Mouse (Mus musculus): ENCODE data around the gene Slc35f4. TPM values are rescaled to one million over a fixed set of nuclear protein-coding genes. Genes with fewer than 3 reads are reported as not detected.

The Slc35f4 gene
- polyA plus RNA-seq, 1 experiment from 2014 or later, result not detected

GRCm38 (mm10) chr14:49461761-49462160 lies 64.1 kb downstream of the Slc35f4 start:
- Histone ChIP-seq H3K4me2 (no peak overlapping the region), H3K4me1 (replicated peaks) (no peaks in the 10 kb centered on the region), H3K4me3 (replicated peaks) (no peak overlapping the region), H3K9ac (no peak overlapping the region), H3K36me3 (no peaks in the 10 kb centered on the region), H3K27me3 (no peaks in the 10 kb centered on the region), H3K27ac (no peak overlapping the region), H3K9me3 (replicated peaks) (no peaks in the 10 kb centered on the region)
- DNase-seq (no peak), ATAC-seq (ENCODE audit: low read depth) (no peak)
- 29% methylated on average over 2 of the region's 2 CpGs for WGBS (ENCODE audit: insufficient replicate concordance)

- Histone ChIP-seq H3K4me2 (no peak overlapping the region), H3K9ac (no peak overlapping the region), H3K27ac (no peak overlapping the region), H3K4me1 (replicated peaks) (no peaks in the 10 kb centered on the region), H3K9me3 (replicated peaks) (no peaks in the 10 kb centered on the region), H3K4me3 (replicated peaks) (no peak overlapping the region), H3K36me3 (no peaks in the 10 kb centered on the region), H3K27me3 (no peaks in the 10 kb centered on the region)
- DNase-seq (no peak), ATAC-seq (ENCODE audit: low read depth) (no peak)
- WGBS (ENCODE audit: insufficient replicate concordance), result 46% methylated on average over 3 of the region's 3 CpGs
Observed at GRCm38 (mm10) chr14:49460799-49461198, 65.0 kb downstream of the Slc35f4 start.

- ATAC-seq (ENCODE audit: low read depth), result no peak
- whole genome bisulfite sequencing (ENCODE audit: insufficient replicate concordance), result 70% methylated on average over 6 of the region's 6 CpGs
- Histone ChIP-seq H3K4me2 (no peak overlapping the region), H3K27me3 (no peaks in the 10 kb centered on the region), H3K36me3 (no peaks in the 10 kb centered on the region), H3K27ac (no peak overlapping the region), H3K9me3 (replicated peaks) (no peaks in the 10 kb centered on the region), H3K4me1 (replicated peaks) (no peaks in the 10 kb centered on the region), H3K4me3 (replicated peaks) (no peak overlapping the region), H3K9ac (no peak overlapping the region)
- DNase-seq, result no peak
Observed at GRCm38 (mm10) chr14:49454283-49454914, 71.4 kb downstream of the Slc35f4 start.

GRCm38 (mm10) chr14:49453782-49454181 lies 72.1 kb downstream of the Slc35f4 start:
- no peak overlapping the region for H3K27ac ChIP-seq
- H3K4me2 ChIP-seq, result no peak overlapping the region
- DNase-seq, result no peak
- WGBS (ENCODE audit: insufficient replicate concordance), result 45% methylated on average over 3 of the region's 3 CpGs
- no peak for ATAC-seq (ENCODE audit: low read depth)
- no peak overlapping the region for H3K4me3 ChIP-seq (replicated peaks)
- no peaks in the 10 kb centered on the region for H3K9me3 ChIP-seq (replicated peaks)
- no peak overlapping the region for H3K9ac ChIP-seq
- H3K36me3 ChIP-seq, result no peaks in the 10 kb centered on the region
- no peaks in the 10 kb centered on the region for H3K4me1 ChIP-seq (replicated peaks)
- no peaks in the 10 kb centered on the region for H3K27me3 ChIP-seq

- Histone ChIP-seq H3K4me2 (no peak overlapping the region), H3K4me3 (replicated peaks) (no peak overlapping the region), H3K36me3 (no peaks in the 10 kb centered on the region), H3K27ac (no peak overlapping the region), H3K9me3 (replicated peaks) (no peaks in the 10 kb centered on the region), H3K4me1 (replicated peaks) (no peaks in the 10 kb centered on the region), H3K9ac (no peak overlapping the region), H3K27me3 (no peaks in the 10 kb centered on the region)
- 37% methylated on average over 7 of the region's 7 CpGs for WGBS (ENCODE audit: insufficient replicate concordance)
- no peak for ATAC-seq (ENCODE audit: low read depth)
- no peak for DNase-seq
Observed at GRCm38 (mm10) chr14:49447669-49448068, 78.2 kb downstream of the Slc35f4 start.

GRCm38 (mm10) chr14:49446461-49446860 lies 79.4 kb downstream of the Slc35f4 start:
- ATAC-seq (ENCODE audit: low read depth), result no peak
- WGBS (ENCODE audit: insufficient replicate concordance), result 38% methylated on average over 7 of the region's 7 CpGs

GRCm38 (mm10) chr14:49436811-49437210 lies 89.0 kb downstream of the Slc35f4 start:
- Histone ChIP-seq H3K4me1 (replicated peaks) (no peaks in the 10 kb centered on the region), H3K4me3 (replicated peaks) (no peak overlapping the region), H3K9me3 (replicated peaks) (no peaks in the 10 kb centered on the region), H3K36me3 (no peaks in the 10 kb centered on the region), H3K4me2 (no peak overlapping the region), H3K27ac (no peak overlapping the region), H3K9ac (no peak overlapping the region), H3K27me3 (no peaks in the 10 kb centered on the region)
- DNase-seq (no peak), ATAC-seq (ENCODE audit: low read depth) (no peak)
- WGBS (ENCODE audit: insufficient replicate concordance), result 61% methylated on average over 3 of the region's 3 CpGs

More at GRCm38 (mm10) chr14:49446461-49446860, 79.4 kb downstream of the Slc35f4 start:
- Histone ChIP-seq H3K4me1 (replicated peaks) (no peaks in the 10 kb centered on the region), H3K27me3 (no peaks in the 10 kb centered on the region), H3K9me3 (replicated peaks) (no peaks in the 10 kb centered on the region), H3K9ac (no peak overlapping the region), H3K36me3 (no peaks in the 10 kb centered on the region), H3K4me3 (replicated peaks) (no peak overlapping the region), H3K27ac (no peak overlapping the region), H3K4me2 (no peak overlapping the region)
- DNase-seq, result no peak

GRCm38 (mm10) chr14:49431821-49432220 lies 94.0 kb downstream of the Slc35f4 start:
- Histone ChIP-seq H3K27me3 (no peaks in the 10 kb centered on the region), H3K9ac (no peak overlapping the region), H3K4me1 (replicated peaks) (no peaks in the 10 kb centered on the region), H3K27ac (no peak overlapping the region), H3K36me3 (no peaks in the 10 kb centered on the region), H3K9me3 (replicated peaks) (no peaks in the 10 kb centered on the region), H3K4me3 (replicated peaks) (no peak overlapping the region), H3K4me2 (no peak overlapping the region)
- DNase-seq (no peak), ATAC-seq (ENCODE audit: low read depth) (no peak)
- 65% methylated on average over 5 of the region's 5 CpGs for WGBS (ENCODE audit: insufficient replicate concordance)

GRCm38 (mm10) chr14:49392482-49392881 lies 133.4 kb downstream of the Slc35f4 start:
- no peaks in the 10 kb centered on the region for H3K27me3 ChIP-seq
- H3K4me3 ChIP-seq (replicated peaks), result no peak overlapping the region
- H3K36me3 ChIP-seq, result no peaks in the 10 kb centered on the region
- WGBS (ENCODE audit: insufficient replicate concordance), result 21% methylated on average over 1 of the region's 1 CpGs
- H3K4me1 ChIP-seq (replicated peaks), result no peaks in the 10 kb centered on the region
- H3K9ac ChIP-seq, result no peak overlapping the region
- H3K27ac ChIP-seq, result no peak overlapping the region
- ATAC-seq (ENCODE audit: low read depth) (no peak), DNase-seq (no peak)
- no peak overlapping the region for H3K4me2 ChIP-seq
- H3K9me3 ChIP-seq (replicated peaks), result no peaks in the 10 kb centered on the region

- ATAC-seq (ENCODE audit: low read depth), result no peak
- no peak overlapping the region for H3K9ac ChIP-seq
- H3K9me3 ChIP-seq (replicated peaks), result no peaks in the 10 kb centered on the region
- no peaks in the 10 kb centered on the region for H3K27me3 ChIP-seq
- no peak overlapping the region for H3K27ac ChIP-seq
- WGBS (ENCODE audit: insufficient replicate concordance), result 25% methylated on average over 2 of the region's 2 CpGs
- no peaks in the 10 kb centered on the region for H3K36me3 ChIP-seq
- H3K4me1 ChIP-seq (replicated peaks), result no peaks in the 10 kb centered on the region
- no peak for DNase-seq
- no peak overlapping the region for H3K4me2 ChIP-seq
- no peak overlapping the region for H3K4me3 ChIP-seq (replicated peaks)
Observed at GRCm38 (mm10) chr14:49362161-49362560, 163.7 kb downstream of the Slc35f4 start.

- no peak overlapping the region for H3K27ac ChIP-seq
- DNase-seq (no peak), ATAC-seq (ENCODE audit: low read depth) (no peak)
- H3K4me1 ChIP-seq (replicated peaks), result no peaks in the 10 kb centered on the region
- H3K4me2 ChIP-seq, result no peak overlapping the region
- no peak overlapping the region for H3K9ac ChIP-seq
- H3K36me3 ChIP-seq, result no peaks in the 10 kb centered on the region
- no peak overlapping the region for H3K4me3 ChIP-seq (replicated peaks)
- no peaks in the 10 kb centered on the region for H3K27me3 ChIP-seq
- no peaks in the 10 kb centered on the region for H3K9me3 ChIP-seq (replicated peaks)
Observed at GRCm38 (mm10) chr14:49355561-49355960, 170.3 kb downstream of the Slc35f4 start.

- DNase-seq, result no peak
- H3K9me3 ChIP-seq (replicated peaks), result no peaks in the 10 kb centered on the region
- WGBS (ENCODE audit: insufficient replicate concordance), result 57% methylated on average over 1 of the region's 1 CpGs
- ATAC-seq (ENCODE audit: low read depth), result no peak
- H3K36me3 ChIP-seq, result no peaks in the 10 kb centered on the region
- H3K27me3 ChIP-seq, result no peaks in the 10 kb centered on the region
- H3K9ac ChIP-seq, result no peak overlapping the region
- no peaks in the 10 kb centered on the region for H3K4me1 ChIP-seq (replicated peaks)
- H3K27ac ChIP-seq, result no peak overlapping the region
- no peak overlapping the region for H3K4me2 ChIP-seq
- no peak overlapping the region for H3K4me3 ChIP-seq (replicated peaks)
Observed at GRCm38 (mm10) chr14:49348897-49349250, 177.0 kb downstream of the Slc35f4 start.
